Mouse (Mus musculus) heart, embryonic 12.5 days (tissue): Measurements from ENCODE around the gene Cyfip2. TPM values are rescaled to one million over a fixed set of nuclear protein-coding genes. Genes with fewer than 3 reads are reported as not detected.
A peak's percentile ranks its signal among the peaks of the same experiment; 100 is the strongest.

Experiments used
- ATAC-seq: fragments of 200-750 bp; cut with Nextera tagmentation; 2 replicates; pipeline ENCODE4 v1.8.0; 2017; ENCODE audit warnings: moderate TSS enrichment, moderate library complexity; ENCODE audit not compliant: insufficient number of reproducible peaks, low FRiP score
- H3K27ac ChIP-seq: fragments of 300-500 bp; sonication (generic); 2 replicates; pipeline ENCODE4 v1.5.1; 2016; ENCODE audit warnings: mild to moderate bottlenecking, moderate library complexity; ENCODE audit not compliant: poor library complexity, severe bottlenecking
- H3K27me3 ChIP-seq: fragments of 300-500 bp; sonication (generic); replicated peaks from 2 replicates; pipeline ENCODE4 v1.6.1; 2016; ENCODE audit warnings: mild to moderate bottlenecking, moderate library complexity
- H3K36me3 ChIP-seq: fragments of 300-500 bp; sonication (generic); 2 replicates; pipeline ENCODE4 v1.6.1; 2016; ENCODE audit warnings: mild to moderate bottlenecking, moderate library complexity
- H3K4me1 ChIP-seq: fragments of 300-500 bp; sonication (generic); replicated peaks from 2 replicates; pipeline ENCODE4 v1.6.1; 2016; ENCODE audit warnings: mild to moderate bottlenecking
- H3K4me2 ChIP-seq: fragments of 300-500 bp; sonication (generic); 2 replicates; pipeline ENCODE4 v1.6.1; 2016; ENCODE audit warnings: mild to moderate bottlenecking, moderate library complexity
- H3K4me3 ChIP-seq: fragments of 300-500 bp; sonication (generic); 2 replicates; pipeline ENCODE4 v1.5.1; 2016; ENCODE audit warnings: mild to moderate bottlenecking
- H3K9ac ChIP-seq: fragments of 300-500 bp; sonication (generic); 2 replicates; pipeline ENCODE4 v1.6.1; 2016; ENCODE audit warnings: mild to moderate bottlenecking, moderate library complexity
- H3K9me3 ChIP-seq: fragments of 300-500 bp; sonication (generic); replicated peaks from 2 replicates; pipeline ENCODE4 v1.6.1; 2016; ENCODE audit warnings: mild to moderate bottlenecking, moderate library complexity
- WGBS: fragments of 180-500 bp; shearing (Covaris S2); methylation state at CpG from one replicate; pipeline ENCODE4 v1.1.7; 2016; 5-methylcytosine and 5-hydroxymethylcytosine counted together
- polyA plus RNA-seq: library from polyadenylated mRNA; unstranded; fragments of >200 nt; fragmentation: Nextera tagmentation; extraction: Ambion mirVana; gene quantifications from 2 replicates; pipeline ENCODE4 v1.2.1, GENCODE M21; 2016

Gene Cyfip2
- polyA plus RNA-seq, 1 experiment from 2014 or later, result 6.5 TPM

DNA sequence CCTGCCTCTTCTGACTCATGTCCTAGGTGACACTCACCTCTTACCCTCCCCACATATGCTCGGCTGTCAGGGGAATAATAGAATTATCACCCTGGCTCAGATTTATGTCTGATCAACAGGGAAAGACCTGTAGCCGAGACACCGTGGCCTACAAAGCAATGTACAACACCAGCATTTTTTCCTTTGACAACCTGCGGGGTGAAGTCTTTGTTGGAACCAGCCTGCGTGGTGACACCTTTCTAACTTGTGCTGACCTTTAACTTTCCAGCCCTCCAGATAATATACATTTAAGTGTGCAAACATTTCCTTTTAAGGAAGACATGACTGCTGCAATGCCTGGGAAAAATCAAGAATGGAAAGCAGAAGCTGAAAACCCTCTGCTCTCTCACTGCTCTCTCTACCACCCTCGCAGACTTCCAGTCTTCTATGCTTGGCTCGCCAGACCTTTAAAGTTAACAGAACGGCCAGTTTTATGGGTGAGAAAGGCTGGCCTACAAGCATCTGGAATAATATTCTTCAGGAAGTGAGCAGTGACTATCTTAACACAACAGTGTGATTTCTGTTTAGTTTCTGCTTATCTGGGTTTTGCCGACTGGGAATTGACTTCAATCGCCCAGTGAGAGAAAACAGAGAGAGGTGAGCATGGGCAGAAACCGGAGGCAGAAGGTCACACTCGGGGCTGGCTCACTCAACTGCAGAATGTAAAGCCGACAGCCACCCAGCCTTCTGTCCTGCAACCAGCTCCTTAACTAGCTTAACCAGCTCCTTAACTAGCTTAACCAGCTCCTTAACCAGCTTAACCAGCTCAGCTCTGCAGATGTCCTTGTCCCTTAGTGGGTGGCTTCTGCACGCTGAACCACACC is 98.1 kb downstream of the Cyfip2 start:
- H3K4me3 ChIP-seq, result no peak overlapping the region

DNA sequence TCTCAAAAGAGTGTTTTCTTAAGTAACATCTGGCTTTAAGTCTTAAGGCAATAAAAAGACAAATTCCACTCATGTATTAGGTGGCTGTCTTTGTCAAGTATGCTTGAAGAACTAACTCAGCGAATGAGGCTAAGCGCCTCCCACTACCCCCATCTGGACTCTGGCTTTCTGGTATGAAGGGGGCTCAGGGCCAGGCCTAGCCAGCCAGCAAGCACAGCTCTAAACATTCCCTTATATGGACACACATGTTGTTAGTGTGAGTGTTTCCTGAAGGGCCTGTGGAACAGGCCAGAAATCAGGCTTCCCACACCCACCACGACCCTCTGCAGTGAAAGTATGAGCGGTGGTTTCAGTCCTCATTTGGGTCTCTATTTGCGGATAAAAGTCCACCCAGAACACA is 98.8 kb downstream of the Cyfip2 start:
- peaks cover 62% of the 10 kb centered on the region for H3K4me1 ChIP-seq
- H3K36me3 ChIP-seq, result no peaks in the 10 kb centered on the region
- no peak overlapping the region for H3K4me2 ChIP-seq
- no peaks in the 10 kb centered on the region for H3K27me3 ChIP-seq
- H3K9ac ChIP-seq, result no peak overlapping the region
- peak; percentile 46; the same call in 1 of the 2 replicates for ATAC-seq
- H3K4me3 ChIP-seq, result no peak overlapping the region
- H3K9me3 ChIP-seq, result no peaks in the 10 kb centered on the region
- WGBS, result 20% methylated on average over 5 of the region's 5 CpGs
- peak overlapping the region; percentile 97 for H3K27ac ChIP-seq

More for the DNA sequence above, 98.1 kb downstream of the Cyfip2 start:
- Histone ChIP-seq H3K9ac (peak overlapping the region; percentile 40; the same call in 1 of the 2 replicates), H3K9me3 (no peaks in the 10 kb centered on the region), H3K36me3 (no peaks in the 10 kb centered on the region), H3K4me2 (peak overlapping the region; percentile 45; the same call in 1 of the 2 replicates), H3K27me3 (no peaks in the 10 kb centered on the region), H3K4me1 (peaks cover 66% of the 10 kb centered on the region), H3K27ac (peak overlapping the region; percentile 97)
- ATAC-seq, result peak; percentile 75
- 9% methylated on average over 14 of the region's 14 CpGs for WGBS

DNA sequence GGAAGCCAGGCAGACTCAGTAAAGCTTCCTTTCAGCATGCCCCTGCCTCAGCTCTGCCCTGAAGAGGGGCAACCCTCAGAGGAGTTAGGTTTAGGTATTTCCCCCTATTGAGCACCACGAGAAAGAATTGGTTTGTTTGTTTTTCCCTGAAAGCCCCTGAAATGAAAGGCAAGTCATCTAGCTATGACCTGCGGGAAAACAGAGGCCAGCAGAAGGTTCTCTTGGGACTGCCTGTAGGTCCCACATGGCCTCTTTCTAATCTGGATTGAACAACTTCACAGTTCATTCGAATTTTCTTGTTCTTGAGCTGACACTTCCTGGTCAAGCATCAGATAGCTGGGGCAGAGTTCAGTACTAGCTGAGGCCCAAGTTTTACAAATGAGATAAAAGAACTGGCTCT is 100.8 kb downstream of the Cyfip2 start:
- Histone ChIP-seq H3K27ac (peak overlapping the region; percentile 84), H3K4me1 (peaks cover 62% of the 10 kb centered on the region), H3K36me3 (no peaks in the 10 kb centered on the region), H3K9ac (peak overlapping the region; percentile 25; the same call in 1 of the 2 replicates), H3K4me2 (no peak overlapping the region), H3K4me3 (no peak overlapping the region), H3K27me3 (no peaks in the 10 kb centered on the region), H3K9me3 (no peaks in the 10 kb centered on the region)
- no peak for ATAC-seq
- 20% methylated on average over 3 of the region's 3 CpGs for WGBS

DNA sequence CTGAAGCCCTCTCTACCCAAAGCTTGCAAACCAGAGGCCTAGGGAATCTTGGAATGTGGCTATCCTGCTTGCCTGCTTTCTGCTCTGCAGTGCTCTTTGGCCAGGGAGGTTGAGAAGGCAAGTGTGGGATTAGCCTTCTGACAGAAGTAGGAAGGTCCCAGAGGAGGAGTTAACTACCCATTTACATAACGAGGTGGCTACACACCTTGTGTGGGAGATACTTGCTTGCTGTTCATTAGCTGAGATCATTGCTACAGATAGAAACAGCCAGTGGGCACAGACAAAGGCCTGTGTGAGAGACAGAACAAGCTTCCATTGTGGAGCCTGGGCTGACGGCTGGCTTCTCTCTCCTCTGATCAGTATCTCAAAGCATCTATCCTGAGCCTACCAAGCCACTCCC is 102.8 kb downstream of the Cyfip2 start:
- Histone ChIP-seq H3K4me1 (peaks cover 69% of the 10 kb centered on the region), H3K27me3 (no peaks in the 10 kb centered on the region), H3K9ac (no peak overlapping the region), H3K4me3 (no peak overlapping the region), H3K27ac (peak overlapping the region; percentile 16; the same call in 1 of the 2 replicates), H3K9me3 (no peaks in the 10 kb centered on the region), H3K4me2 (no peak overlapping the region), H3K36me3 (no peaks in the 10 kb centered on the region)
- ATAC-seq, result no peak
- 40% methylated on average over 2 of the region's 2 CpGs for WGBS

DNA sequence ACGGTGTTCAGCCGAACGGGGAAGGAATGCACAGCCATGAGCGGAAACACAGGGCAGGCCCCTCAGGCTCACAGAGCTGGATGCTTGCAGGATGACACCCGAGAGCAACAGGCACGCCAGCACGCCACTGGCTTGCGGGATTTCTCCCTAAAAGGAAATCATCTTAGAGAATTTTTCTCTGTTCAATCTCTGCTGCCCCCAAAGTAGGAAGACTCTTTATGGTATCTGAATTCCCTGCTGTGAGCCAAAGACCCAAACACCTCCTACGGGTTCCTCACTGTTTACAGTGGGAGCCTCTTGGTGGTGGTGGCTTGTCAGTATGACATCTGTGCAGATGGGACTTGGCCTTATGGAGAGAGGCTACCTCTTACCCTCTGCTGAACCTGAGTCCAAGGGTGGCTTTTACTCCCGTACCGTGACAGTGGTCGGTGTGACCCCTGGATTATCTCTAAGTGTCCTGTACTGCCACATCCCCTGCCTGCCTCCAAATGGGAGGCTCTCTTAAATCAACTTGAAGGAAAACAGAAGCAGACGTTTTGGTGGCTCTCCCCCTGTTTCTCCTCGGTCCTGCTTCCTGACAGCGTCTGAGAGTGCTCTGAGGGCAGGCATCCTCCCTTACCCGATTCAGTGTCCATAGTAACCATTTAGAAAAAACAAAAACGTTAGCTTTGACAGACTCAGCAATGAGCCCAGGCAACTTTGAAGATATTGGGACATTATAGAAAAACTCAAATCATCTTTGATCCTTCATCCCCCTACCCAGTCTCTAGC is 106.8 kb downstream of the Cyfip2 start:
- Histone ChIP-seq H3K4me1 (peaks cover 58% of the 10 kb centered on the region), H3K9me3 (no peaks in the 10 kb centered on the region), H3K9ac (no peak overlapping the region), H3K36me3 (no peaks in the 10 kb centered on the region), H3K4me2 (no peak overlapping the region; the same call in 1 of the 2 replicates), H3K27ac (peak overlapping the region; percentile 59), H3K4me3 (no peak overlapping the region), H3K27me3 (no peaks in the 10 kb centered on the region)
- ATAC-seq, result 0 out of 2 replicates have a peak, but pooled peaks have one; percentile 24
- WGBS, result 18% methylated on average over 17 of the region's 17 CpGs

DNA sequence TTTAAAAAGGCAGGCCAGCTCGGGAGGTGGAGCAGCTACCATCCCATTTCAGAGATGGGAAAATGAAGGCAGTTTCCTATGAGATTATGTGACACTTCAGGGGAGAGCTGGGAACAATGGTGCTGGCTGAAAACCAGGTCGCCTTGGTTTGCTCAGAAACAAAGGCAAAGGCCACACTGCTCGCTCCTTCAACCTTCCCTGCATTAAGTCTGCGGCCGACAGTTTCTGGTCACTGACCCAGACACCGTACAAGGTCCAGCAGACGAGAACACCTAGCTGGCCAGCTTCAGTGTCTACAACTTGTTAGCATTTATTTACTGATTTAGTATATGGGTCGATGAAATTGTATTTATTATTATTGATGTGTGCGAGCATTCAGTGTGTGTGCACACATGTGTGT is 107.8 kb downstream of the Cyfip2 start:
- Histone ChIP-seq H3K9me3 (no peaks in the 10 kb centered on the region), H3K4me1 (peaks cover 55% of the 10 kb centered on the region), H3K4me3 (no peak overlapping the region), H3K4me2 (no peak overlapping the region), H3K36me3 (no peaks in the 10 kb centered on the region), H3K27me3 (no peaks in the 10 kb centered on the region), H3K9ac (no peak overlapping the region), H3K27ac (peak overlapping the region; percentile 59; the same call in 1 of the 2 replicates)
- ATAC-seq, result no peak
- WGBS, result 87% methylated on average over 9 of the region's 9 CpGs

DNA sequence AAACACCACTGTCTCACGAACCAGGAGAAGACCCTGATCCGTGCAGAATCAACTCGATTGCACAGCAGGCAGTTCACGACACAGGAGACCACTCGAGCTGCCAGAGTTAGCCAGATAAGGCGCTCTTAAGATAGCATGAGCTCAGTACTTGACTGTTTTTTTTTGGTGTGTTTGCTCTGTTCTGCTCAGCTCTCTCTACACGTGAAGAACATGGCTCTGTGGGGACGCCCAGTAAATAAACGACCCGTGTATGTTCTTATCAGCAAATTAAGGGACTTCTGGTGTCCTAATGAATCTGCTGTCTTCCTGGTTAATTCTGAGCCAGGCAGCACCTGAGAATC is 110.1 kb downstream of the Cyfip2 start:
- H3K27ac ChIP-seq, result peak overlapping the region; percentile 91
- 0 out of 2 replicates have a peak overlapping the region, but pooled peaks have one; percentile 1 for H3K4me3 ChIP-seq
- 5% methylated on average over 10 of the region's 10 CpGs for WGBS
- H3K27me3 ChIP-seq, result no peaks in the 10 kb centered on the region
- no peaks in the 10 kb centered on the region for H3K9me3 ChIP-seq
- peak overlapping the region; percentile 4; the same call in 1 of the 2 replicates for H3K9ac ChIP-seq
- H3K4me2 ChIP-seq, result peak overlapping the region; percentile 58
- H3K4me1 ChIP-seq, result peaks cover 64% of the 10 kb centered on the region
- H3K36me3 ChIP-seq, result peaks cover 3% of the 10 kb centered on the region; the same call in 1 of the 2 replicates
- peak; percentile 26; the same call in 1 of the 2 replicates for ATAC-seq

DNA sequence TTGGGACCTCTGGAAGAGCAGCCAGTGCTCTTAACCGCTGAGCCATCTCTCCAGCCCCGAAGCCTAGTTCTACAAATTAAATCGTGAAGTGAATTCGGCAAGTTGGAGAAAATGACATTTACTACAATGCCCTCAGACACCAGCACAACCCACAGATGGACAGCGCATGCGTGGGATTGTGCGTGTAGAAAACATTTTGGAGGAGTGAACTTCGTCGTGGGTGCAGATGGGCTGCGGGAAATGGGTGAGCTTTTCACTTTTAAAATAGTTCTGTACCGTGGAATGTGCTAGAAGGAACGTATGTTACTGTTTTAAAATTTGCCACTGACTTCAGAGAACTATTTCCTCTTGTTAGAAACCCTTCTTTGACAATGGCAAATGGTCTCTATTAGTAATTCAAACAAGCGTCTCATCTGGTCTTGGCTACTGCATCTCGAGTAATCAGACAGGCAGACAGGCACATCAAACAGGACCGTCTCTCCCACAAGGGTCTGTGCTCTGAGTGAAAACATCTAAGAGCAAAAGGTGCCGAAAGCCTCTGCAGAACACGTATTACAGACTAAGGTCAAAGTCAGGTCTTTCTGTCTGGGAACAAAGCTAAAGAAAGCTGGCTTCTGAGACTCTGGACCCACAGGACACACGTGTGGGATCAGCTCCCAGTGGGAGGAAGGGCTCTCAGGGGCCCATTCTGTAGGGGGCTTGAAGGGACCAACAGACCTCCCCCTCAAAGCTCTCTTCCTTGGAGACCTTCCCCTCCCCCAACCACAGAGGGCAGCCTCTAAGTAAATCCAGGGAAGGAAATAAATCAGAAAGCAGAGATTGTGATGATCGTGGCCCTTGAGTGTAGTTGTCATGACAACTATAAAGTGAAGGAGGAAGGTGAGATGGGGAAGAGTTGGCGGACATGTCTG is 110.8 kb downstream of the Cyfip2 start:
- peak overlapping the region; percentile 91 for H3K27ac ChIP-seq
- no peaks in the 10 kb centered on the region for H3K9me3 ChIP-seq
- H3K9ac ChIP-seq, result peak overlapping the region; percentile 4; the same call in 1 of the 2 replicates
- peak; percentile 49 for ATAC-seq
- peaks cover 3% of the 10 kb centered on the region; the same call in 1 of the 2 replicates for H3K36me3 ChIP-seq
- H3K4me3 ChIP-seq, result 0 out of 2 replicates have a peak overlapping the region, but pooled peaks have one; percentile 1
- peaks cover 64% of the 10 kb centered on the region for H3K4me1 ChIP-seq
- WGBS, result 37% methylated on average over 20 of the region's 20 CpGs
- H3K27me3 ChIP-seq, result no peaks in the 10 kb centered on the region
- peak overlapping the region; percentile 58 for H3K4me2 ChIP-seq

DNA sequence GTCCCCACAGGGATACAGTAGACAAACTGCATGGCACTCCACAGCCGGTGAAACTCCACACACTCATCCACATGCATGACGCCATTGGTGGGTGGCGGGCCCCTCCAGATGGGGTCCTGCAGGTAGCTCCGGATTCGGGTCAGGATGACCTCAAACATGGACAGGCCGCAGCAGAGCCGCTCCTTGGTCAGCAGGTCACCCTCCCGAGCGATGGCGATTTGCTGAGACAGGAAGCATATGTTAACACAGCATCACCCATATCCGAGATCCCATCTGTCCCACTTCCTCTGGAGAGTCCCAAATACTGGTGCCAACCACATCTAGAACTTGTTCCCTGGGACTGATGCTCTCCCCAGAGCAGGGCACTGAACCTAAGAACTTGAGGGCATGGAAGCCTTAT is 112.0 kb downstream of the Cyfip2 start:
- WGBS, result 80% methylated on average over 11 of the region's 11 CpGs

DNA sequence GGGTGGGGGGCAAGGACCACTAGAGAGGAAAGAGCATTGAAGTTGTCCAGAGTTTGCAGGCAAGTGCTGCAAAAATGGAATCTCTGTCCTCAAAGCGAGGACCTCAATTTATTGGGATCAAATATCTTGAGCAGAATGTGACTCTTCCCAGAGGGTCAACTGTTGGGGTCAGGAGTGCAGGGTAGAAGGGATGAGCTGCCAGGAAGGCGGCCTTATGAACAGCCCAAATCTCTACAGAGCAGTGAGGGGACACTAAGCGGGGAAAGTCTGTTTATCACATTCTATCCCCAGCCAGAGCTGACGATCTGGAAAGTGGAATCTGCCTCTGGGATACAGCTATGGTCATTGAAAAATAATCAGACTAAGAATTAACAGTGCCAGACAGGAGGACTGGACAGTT is 118.5 kb downstream of the Cyfip2 start:
- ATAC-seq, result no peak

More for the DNA sequence above, 112.0 kb downstream of the Cyfip2 start:
- H3K4me1 ChIP-seq, result peaks cover 61% of the 10 kb centered on the region
- H3K27ac ChIP-seq, result peak overlapping the region; percentile 91
- no peaks in the 10 kb centered on the region for H3K27me3 ChIP-seq
- no peak for ATAC-seq
- H3K36me3 ChIP-seq, result peaks cover 3% of the 10 kb centered on the region
- H3K9me3 ChIP-seq, result no peaks in the 10 kb centered on the region
- no peak overlapping the region for H3K4me2 ChIP-seq
- H3K9ac ChIP-seq, result no peak overlapping the region
- no peak overlapping the region for H3K4me3 ChIP-seq

More for the DNA sequence above, 118.5 kb downstream of the Cyfip2 start:
- Histone ChIP-seq H3K27me3 (no peaks in the 10 kb centered on the region), H3K27ac (no peak overlapping the region), H3K4me1 (peaks cover 21% of the 10 kb centered on the region), H3K4me3 (no peak overlapping the region), H3K4me2 (no peak overlapping the region), H3K9ac (no peak overlapping the region), H3K9me3 (no peaks in the 10 kb centered on the region), H3K36me3 (peaks cover 3% of the 10 kb centered on the region)
- WGBS, result 66% methylated on average over 4 of the region's 4 CpGs
